8 mouse cellular contexts compared by ENCODE assay signal in the genomic region with DNA sequence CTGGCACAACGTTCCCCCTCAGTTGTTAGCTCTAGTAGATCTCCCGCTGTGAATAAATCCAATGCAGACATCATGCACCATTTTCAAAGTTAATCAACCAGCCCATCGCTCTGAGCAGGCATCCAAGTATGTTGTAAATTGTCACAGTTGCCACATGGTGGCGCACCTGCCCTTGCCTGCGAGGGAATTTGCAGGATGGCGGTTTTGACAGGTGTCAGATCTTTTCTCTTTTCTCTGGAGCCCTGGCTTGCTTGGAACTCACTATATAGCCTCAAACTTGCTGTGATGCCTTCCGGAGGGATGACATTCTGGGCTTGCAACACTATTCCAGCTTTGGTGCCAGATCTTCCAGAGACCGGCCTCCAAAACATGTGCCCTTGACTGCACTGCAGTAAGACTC. TPM values are rescaled to one million over a fixed set of nuclear protein-coding genes. Genes with fewer than 3 reads are reported as not detected.
DNase-seq lines count a peak whose midpoint lies in the region; ATAC-seq and TF ChIP-seq lines count a peak whose summit lies in the region.

No protein-coding gene starts in this region.

- no peaks in the 10 kb centered on the region for H3K79me2 ChIP-seq in heart, adult 2 months (replicated peaks; ENCODE audit: control insufficient read depth, insufficient read depth, low read length)

- H3K4me3 ChIP-seq in heart, adult 2 months, result no peak overlapping the region
- H3K4me3 ChIP-seq in heart, embryonic 10.5 days, result no peak overlapping the region
- no peak overlapping the region for H3K4me3 ChIP-seq in testis, adult 2 months (ENCODE audit: control insufficient read depth, low read depth, low read length)

- TF ChIP-seq POLR2A in heart, adult 2 months (IDR thresholded peaks at IDR 0.05; ENCODE audit: insufficient read depth, low read depth, low read length), result no peak
- no peak for TF ChIP-seq POLR2A in testis, adult 2 months (IDR thresholded peaks at IDR 0.05; ENCODE audit: control insufficient read depth, low read depth, low read length)

- H3K27me3 ChIP-seq in heart, adult 2 months (ENCODE audit: control insufficient read depth, insufficient read depth, low read length), result peaks cover 8% of the 10 kb centered on the region
- peaks cover 78% of the 10 kb centered on the region for H3K27me3 ChIP-seq in heart, embryonic 10.5 days (ENCODE audit: insufficient read depth, poor library complexity, severe bottlenecking)
- peaks cover 9% of the 10 kb centered on the region for H3K27me3 ChIP-seq in testis, adult 2 months (ENCODE audit: control insufficient read depth, insufficient read depth, low read length)

- H3K27ac ChIP-seq in heart, adult 2 months, result no peak overlapping the region
- H3K27ac ChIP-seq in heart, embryonic 10.5 days, result no peak overlapping the region
- no peak overlapping the region for H3K27ac ChIP-seq in testis, adult 2 months (ENCODE audit: control insufficient read depth, insufficient read depth, low read depth, low read length)

- ATAC-seq in granulocyte monocyte progenitor cell, adult 5-6 weeks (replicated peaks; ENCODE audit: poor library complexity, severe bottlenecking), result peak; percentile 56; the same call in 1 of the 2 replicates

- H3K9ac ChIP-seq in heart, adult 2 months (ENCODE audit: low read depth, low read length), result no peak overlapping the region

- intact Hi-C loops in heart, adult 2 months (cut with DNase I), result no loop called here

- WGBS in heart, adult 2 months, result 12% methylated on average over 8 of the region's 8 CpGs
- WGBS in heart, embryonic 10.5 days, result 10% methylated on average over 8 of the region's 8 CpGs

- peak; percentile 80 for TF ChIP-seq CTCF in heart, adult 2 months (IDR thresholded peaks at IDR 0.05)
- peak; percentile 72; the same call in 1 of the 2 replicates for TF ChIP-seq CTCF in testis, adult 2 months (IDR thresholded peaks at IDR 0.05; ENCODE audit: control insufficient read depth, insufficient read depth, insufficient replicate concordance, low read depth, low read length)

- H3K4me1 ChIP-seq in heart, adult 2 months (ENCODE audit: control insufficient read depth, insufficient read depth, low read length), result no peaks in the 10 kb centered on the region
- 0 out of 2 replicates have a peak, but pooled peaks cover 11% of the 10 kb centered on the region for H3K4me1 ChIP-seq in heart, embryonic 10.5 days
- H3K4me1 ChIP-seq in testis, adult 2 months (ENCODE audit: control insufficient read depth, insufficient read depth, low read length), result peaks cover 15% of the 10 kb centered on the region

- no peak for TF ChIP-seq EP300 in heart, adult 2 months (IDR thresholded peaks at IDR 0.05; ENCODE audit: insufficient read depth, low read depth, low read length)

- H3K9me3 ChIP-seq in heart, embryonic 10.5 days, result no peaks in the 10 kb centered on the region

- peak in 1 of 2 experiments; percentile 39 for DNase-seq in heart, adult 2 months
- no peak for DNase-seq in heart, embryonic 10.5 days (ENCODE audit: low spot score)
- no peak for DNase-seq in testis, postnatal 14 days (ENCODE audit: low spot score)
- DNase-seq in cerebellum, adult 11 months, result peak; percentile 70
- peak; percentile 17 for DNase-seq in lung, postnatal 25 days (ENCODE audit: low spot score)
- DNase-seq in thymus, postnatal 25 days, result peak; percentile 49

- H3K36me3 ChIP-seq in heart, adult 2 months (ENCODE audit: control insufficient read depth, insufficient read depth, low read length), result no peaks in the 10 kb centered on the region
- no peaks in the 10 kb centered on the region for H3K36me3 ChIP-seq in heart, embryonic 10.5 days
- no peaks in the 10 kb centered on the region for H3K36me3 ChIP-seq in testis, adult 2 months (ENCODE audit: control insufficient read depth, insufficient read depth, low read length)

RNA-seq across cellular contexts. Expression of a gene that starts 27.8 kb away (rescaled TPM):
- 10 to 100 TPM; 53.0 to 66.5 TPM for total RNA-seq in heart, adult 2 months (2021)
- 40.5 and 59.0 TPM in 2 replicates for polyA plus RNA-seq in heart, adult 2 months (2012; rRNA removed)
- 33.2 and 43.3 TPM in 2 replicates for polyA plus RNA-seq in heart, embryonic 10.5 days (2016; fragmentation: Nextera tagmentation; extraction: Ambion mirVana)
- 74.5 and 78.3 TPM in 2 replicates for polyA plus RNA-seq in testis, adult 2 months (2012; rRNA removed)
- 27.1 and 34.9 TPM in 2 replicates for total RNA-seq in granulocyte monocyte progenitor cell, adult 5-6 weeks (2014; fragmentation: Nextera tagmentation)
- total RNA-seq in granulocyte monocyte progenitor cell, adult 5-6 weeks (2017), result 40.5 and 61.0 TPM in 2 replicates

Comparison
In these comparisons a context has a peak if more than half of its experiments do, and no peak if none do; other contexts are left out.
1. DNase-seq: peak in cerebellum, adult 11 months (single experiment), lung, postnatal 25 days (single experiment) and thymus, postnatal 25 days (single experiment); none in heart, embryonic 10.5 days (single experiment) and testis, postnatal 14 days (single experiment).